Mouse (Mus musculus) forebrain, embryonic 10.5 days (tissue): ENCODE results near the gene Wdfy3. TPM values are rescaled to one million over a fixed set of nuclear protein-coding genes. Genes with fewer than 3 reads are reported as not detected.

Source experiments
- DNase-seq: peaks from one replicate; pipeline ENCODE4 v3.0.0-alpha.2; 2017; ENCODE audit warnings: low spot score; ENCODE audit errors: extremely low spot score
- H3K27ac ChIP-seq: fragments of 300-500 bp; sonication (generic); 2 replicates; pipeline ENCODE4 v1.5.1; 2016; ENCODE audit warnings: mild to moderate bottlenecking
- H3K27me3 ChIP-seq: fragments of 300-500 bp; sonication (generic); 2 replicates; pipeline ENCODE4 v1.6.1; 2016; ENCODE audit warnings: mild to moderate bottlenecking; ENCODE audit not compliant: poor library complexity, severe bottlenecking
- H3K36me3 ChIP-seq: fragments of 300-500 bp; sonication (generic); replicated peaks from 2 replicates; pipeline ENCODE4 v1.6.1; 2016; ENCODE audit warnings: mild to moderate bottlenecking, moderate library complexity
- H3K4me1 ChIP-seq: fragments of 300-500 bp; sonication (generic); 2 replicates; pipeline ENCODE4 v1.6.1; 2016
- H3K4me3 ChIP-seq: fragments of 300-500 bp; sonication (generic); 2 replicates; pipeline ENCODE4 v1.5.1; 2016; ENCODE audit warnings: mild to moderate bottlenecking, moderate library complexity
- H3K9me3 ChIP-seq: fragments of 300-500 bp; sonication (generic); 2 replicates; pipeline ENCODE4 v1.6.1; 2016; ENCODE audit warnings: mild to moderate bottlenecking, moderate library complexity
- WGBS: fragments of 180-500 bp; shearing (Covaris S2); methylation state at CpG from one replicate; pipeline ENCODE4 v1.1.7; 2016; 5-methylcytosine and 5-hydroxymethylcytosine counted together
- polyA plus RNA-seq: library from polyadenylated mRNA; unstranded; fragments of >200 nt; fragmentation: Nextera tagmentation; extraction: Ambion mirVana; gene quantifications from 2 replicates; pipeline ENCODE4 v1.2.1, GENCODE M21; 2016

Gene Wdfy3
- polyA plus RNA-seq, 1 experiment from 2014 or later = 14.8 TPM

GRCm38 (mm10) chr5:102071241-102071640 lies 1.5 kb upstream of the Wdfy3 start:
- Histone ChIP-seq H3K27me3 (no peaks in the 10 kb centered on the region), H3K4me1 (peaks cover 53% of the 10 kb centered on the region), H3K36me3 (peaks cover 13% of the 10 kb centered on the region), H3K9me3 (no peaks in the 10 kb centered on the region), H3K27ac (no peak overlapping the region; the same call in 1 of the 2 replicates), H3K4me3 (no peak overlapping the region)
- no peak for DNase-seq
- 58% methylated on average over 3 of the region's 3 CpGs for WGBS

- Histone ChIP-seq H3K36me3 (peaks cover 18% of the 10 kb centered on the region), H3K27me3 (no peaks in the 10 kb centered on the region), H3K4me1 (peaks cover 53% of the 10 kb centered on the region), H3K9me3 (no peaks in the 10 kb centered on the region), H3K27ac (peak overlapping the region; percentile 69), H3K4me3 (peak overlapping the region; percentile 96)
- 35% methylated on average over 4 of the region's 4 CpGs for WGBS
- no peak for DNase-seq
These were observed 1.1 kb upstream of the Wdfy3 start for GRCm38 (mm10) chr5:102070788-102071187.

- no peak for DNase-seq
- Histone ChIP-seq H3K4me3 (peak overlapping the region; percentile 96), H3K36me3 (peaks cover 21% of the 10 kb centered on the region), H3K4me1 (peaks cover 53% of the 10 kb centered on the region), H3K27me3 (no peaks in the 10 kb centered on the region), H3K27ac (peak overlapping the region; percentile 100), H3K9me3 (no peaks in the 10 kb centered on the region)
- WGBS = 9% methylated on average over 6 of the region's 6 CpGs
These were observed 670 bp upstream of the Wdfy3 start for GRCm38 (mm10) chr5:102070414-102070768.

DNA sequence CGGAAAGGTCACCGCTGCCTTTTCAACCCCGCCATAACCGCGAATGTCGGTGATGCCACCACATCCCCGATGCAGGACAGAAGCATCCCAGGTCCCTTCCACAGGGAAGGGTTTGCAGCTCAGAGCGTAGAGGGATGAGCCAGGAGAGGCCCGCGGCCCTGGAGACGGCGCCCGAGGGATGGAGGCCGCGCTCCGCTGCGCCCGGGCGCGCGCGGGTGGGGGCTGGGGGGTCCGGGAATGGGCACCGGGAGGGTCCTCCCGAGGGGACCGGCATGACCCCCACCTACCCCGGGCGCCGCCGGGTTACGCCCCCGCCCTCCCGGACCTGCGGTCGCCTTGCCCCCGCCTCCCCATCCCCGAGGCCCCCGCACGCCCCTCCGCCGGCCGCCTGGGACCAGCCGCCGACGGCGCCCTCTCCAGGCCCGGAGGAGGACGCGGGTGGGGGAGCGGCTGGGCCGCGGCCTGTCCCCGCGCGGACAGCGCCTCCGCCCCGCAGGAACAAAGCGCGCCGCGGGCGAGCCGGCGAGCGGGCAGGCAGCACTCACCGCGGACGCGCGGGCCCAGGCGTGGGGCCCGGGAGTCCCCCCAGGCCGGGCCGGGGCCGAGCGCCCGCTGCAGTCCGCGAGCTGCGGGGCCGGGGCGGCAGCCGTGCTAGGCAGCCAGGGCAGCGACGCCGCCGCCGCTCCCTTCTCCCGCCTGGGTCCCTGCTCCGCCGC lies 512 bp downstream of the Wdfy3 start:
- peak; percentile 55 for DNase-seq
- H3K9me3 ChIP-seq = no peaks in the 10 kb centered on the region
- no peaks in the 10 kb centered on the region for H3K27me3 ChIP-seq
- H3K27ac ChIP-seq = peak overlapping the region; percentile 100
- H3K36me3 ChIP-seq = peaks cover 28% of the 10 kb centered on the region
- H3K4me1 ChIP-seq = peaks cover 57% of the 10 kb centered on the region
- under 1% methylated on average over 90 of the region's 92 CpGs for WGBS
- peak overlapping the region; percentile 96 for H3K4me3 ChIP-seq

GRCm38 (mm10) chr5:102066458-102066857 lies 3.3 kb downstream of the Wdfy3 start:
- WGBS = 96% methylated on average over 6 of the region's 6 CpGs
- no peaks in the 10 kb centered on the region for H3K9me3 ChIP-seq
- no peak overlapping the region for H3K27ac ChIP-seq
- no peak overlapping the region for H3K4me3 ChIP-seq
- DNase-seq = no peak
- peaks cover 32% of the 10 kb centered on the region for H3K36me3 ChIP-seq
- H3K27me3 ChIP-seq = no peaks in the 10 kb centered on the region
- H3K4me1 ChIP-seq = peaks cover 63% of the 10 kb centered on the region

GRCm38 (mm10) chr5:102063013-102063752 lies 6.5 kb downstream of the Wdfy3 start:
- peaks cover 43% of the 10 kb centered on the region for H3K4me1 ChIP-seq
- H3K27me3 ChIP-seq = no peaks in the 10 kb centered on the region
- no peaks in the 10 kb centered on the region for H3K9me3 ChIP-seq
- H3K36me3 ChIP-seq = peaks cover 45% of the 10 kb centered on the region
- 42% methylated on average over 18 of the region's 18 CpGs for WGBS
- peak overlapping the region; percentile 56 for H3K27ac ChIP-seq
- no peak overlapping the region for H3K4me3 ChIP-seq
- no peak for DNase-seq

DNA sequence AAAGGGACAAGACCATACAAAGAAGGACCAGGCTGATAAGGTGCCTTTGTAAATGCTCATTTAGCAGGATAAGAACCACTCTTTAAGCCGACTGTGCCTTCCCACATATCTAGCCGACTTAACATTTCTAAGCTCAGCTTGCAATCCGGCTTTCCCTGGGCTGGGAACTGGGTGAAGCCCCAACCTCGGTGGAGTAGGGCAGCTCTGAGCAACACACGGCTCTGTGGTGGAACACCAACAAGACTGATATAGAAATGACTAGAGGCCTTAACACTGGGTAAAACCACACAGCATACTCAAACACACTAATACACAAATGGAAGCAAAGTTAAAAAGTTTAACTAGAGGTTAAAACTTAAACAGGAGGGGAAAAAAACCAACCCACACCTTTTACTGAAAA lies 7.9 kb downstream of the Wdfy3 start:
- 70% methylated on average over 5 of the region's 5 CpGs for WGBS
- Histone ChIP-seq H3K36me3 (peaks cover 38% of the 10 kb centered on the region), H3K27me3 (no peaks in the 10 kb centered on the region), H3K4me1 (peaks cover 33% of the 10 kb centered on the region), H3K27ac (0 out of 2 replicates have a peak overlapping the region, but pooled peaks have one; percentile 13), H3K4me3 (no peak overlapping the region), H3K9me3 (no peaks in the 10 kb centered on the region)
- no peak for DNase-seq

GRCm38 (mm10) chr5:102055946-102056345 lies 13.8 kb downstream of the Wdfy3 start:
- DNase-seq = no peak
- no peak overlapping the region for H3K27ac ChIP-seq
- WGBS = 68% methylated on average over 7 of the region's 7 CpGs
- H3K27me3 ChIP-seq = no peaks in the 10 kb centered on the region
- no peaks in the 10 kb centered on the region; the same call in 1 of the 2 replicates for H3K9me3 ChIP-seq
- peaks cover 41% of the 10 kb centered on the region for H3K36me3 ChIP-seq
- H3K4me3 ChIP-seq = no peak overlapping the region
- peaks cover 19% of the 10 kb centered on the region for H3K4me1 ChIP-seq

DNA sequence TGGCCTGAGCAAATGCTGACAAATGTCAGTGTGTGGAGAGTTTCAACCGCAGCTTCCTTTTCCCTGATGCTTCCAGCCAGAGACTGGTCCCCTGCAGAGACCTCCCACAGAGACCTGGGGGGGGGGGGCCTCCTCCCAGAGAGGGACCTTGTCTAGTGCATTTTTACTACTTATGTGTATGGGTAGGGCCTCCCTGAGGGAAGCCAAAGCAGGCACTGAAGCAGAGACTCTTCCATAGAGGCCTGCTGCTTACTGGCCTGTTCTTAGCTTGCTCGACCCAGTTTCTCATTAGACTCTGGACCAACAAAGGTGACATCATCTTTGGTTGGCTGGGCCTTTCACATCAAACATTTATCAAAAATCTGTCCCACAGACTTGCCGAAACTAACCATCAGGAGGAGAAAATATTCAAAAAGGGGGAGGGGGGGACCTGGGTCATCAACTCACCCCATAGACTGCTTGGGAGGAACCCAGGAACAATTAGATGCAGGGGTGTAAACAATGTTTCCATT lies 14.5 kb downstream of the Wdfy3 start:
- no peak for DNase-seq
- Histone ChIP-seq H3K27me3 (no peaks in the 10 kb centered on the region), H3K4me1 (peaks cover 19% of the 10 kb centered on the region), H3K4me3 (no peak overlapping the region), H3K9me3 (no peaks in the 10 kb centered on the region; the same call in 1 of the 2 replicates), H3K36me3 (peaks cover 48% of the 10 kb centered on the region), H3K27ac (no peak overlapping the region)
- 50% methylated on average over 3 of the region's 3 CpGs for WGBS

DNA sequence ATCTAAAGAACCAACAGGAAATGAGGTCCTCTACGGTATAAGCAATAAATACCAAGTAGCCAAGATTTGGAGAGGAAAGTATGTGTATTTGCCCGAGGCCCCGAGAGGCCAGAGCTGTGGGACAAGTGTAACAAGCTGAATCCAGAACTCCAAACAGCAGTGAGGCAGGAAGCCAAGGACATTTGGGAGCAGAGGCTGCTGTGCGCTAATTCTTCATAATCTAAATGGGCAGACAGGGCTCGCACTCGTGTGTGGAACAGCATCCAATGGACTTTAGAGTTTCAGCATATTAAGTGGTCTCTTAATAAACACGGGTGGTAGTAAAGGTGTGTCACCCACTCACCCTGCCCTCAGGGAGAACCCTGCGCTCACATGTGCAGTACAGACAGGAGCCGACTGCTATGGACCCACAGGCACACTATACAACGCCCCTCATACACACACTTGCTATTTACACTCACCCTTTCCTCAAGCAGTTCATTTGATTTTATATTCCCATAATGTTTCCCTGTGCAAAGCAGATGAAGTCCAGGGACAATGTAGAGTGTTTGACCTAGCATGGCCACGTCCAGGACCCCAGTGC lies 15.1 kb downstream of the Wdfy3 start:
- Histone ChIP-seq H3K4me1 (peaks cover 19% of the 10 kb centered on the region), H3K36me3 (peaks cover 45% of the 10 kb centered on the region), H3K9me3 (no peaks in the 10 kb centered on the region; the same call in 1 of the 2 replicates), H3K27me3 (no peaks in the 10 kb centered on the region), H3K27ac (no peak overlapping the region), H3K4me3 (no peak overlapping the region)
- no peak for DNase-seq
- WGBS = 85% methylated on average over 11 of the region's 11 CpGs

DNA sequence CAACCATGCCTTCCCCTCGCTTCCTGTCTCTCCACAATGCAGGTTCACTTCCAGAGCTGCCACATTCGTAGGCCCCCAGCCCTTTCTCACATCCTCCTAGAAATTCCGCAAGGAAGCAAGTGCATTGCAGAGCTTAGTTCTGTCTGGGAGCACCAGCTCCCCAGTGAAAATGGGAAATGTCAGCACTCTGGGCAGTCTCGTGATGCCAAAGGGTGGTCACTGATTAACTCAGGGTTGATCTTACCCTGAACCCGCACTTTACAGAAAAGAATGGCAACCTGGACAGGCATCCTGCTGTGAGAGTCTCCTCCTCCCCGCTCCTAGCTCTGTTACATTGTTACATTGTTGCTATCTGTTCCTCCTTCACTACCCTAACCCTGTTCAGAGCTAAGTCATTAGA lies 16.8 kb downstream of the Wdfy3 start:
- peaks cover 48% of the 10 kb centered on the region for H3K36me3 ChIP-seq
- H3K27ac ChIP-seq = no peak overlapping the region
- no peak overlapping the region for H3K4me3 ChIP-seq
- no peak for DNase-seq
- H3K9me3 ChIP-seq = no peaks in the 10 kb centered on the region; the same call in 1 of the 2 replicates
- no peaks in the 10 kb centered on the region for H3K27me3 ChIP-seq
- 89% methylated on average over 6 of the region's 6 CpGs for WGBS
- peaks cover 19% of the 10 kb centered on the region for H3K4me1 ChIP-seq

GRCm38 (mm10) chr5:102052465-102052864 lies 17.3 kb downstream of the Wdfy3 start:
- Histone ChIP-seq H3K4me3 (no peak overlapping the region), H3K9me3 (no peaks in the 10 kb centered on the region; the same call in 1 of the 2 replicates), H3K27me3 (no peaks in the 10 kb centered on the region), H3K36me3 (peaks cover 48% of the 10 kb centered on the region), H3K4me1 (peaks cover 19% of the 10 kb centered on the region), H3K27ac (no peak overlapping the region)
- no peak for DNase-seq
- WGBS = 90% methylated on average over 4 of the region's 4 CpGs
